Mouse (Mus musculus): Measurements from ENCODE around the gene Kcnmb4.
A peak's percentile ranks its signal among the peaks of the same experiment; 100 is the strongest.

Kcnmb4 gene

DNA sequence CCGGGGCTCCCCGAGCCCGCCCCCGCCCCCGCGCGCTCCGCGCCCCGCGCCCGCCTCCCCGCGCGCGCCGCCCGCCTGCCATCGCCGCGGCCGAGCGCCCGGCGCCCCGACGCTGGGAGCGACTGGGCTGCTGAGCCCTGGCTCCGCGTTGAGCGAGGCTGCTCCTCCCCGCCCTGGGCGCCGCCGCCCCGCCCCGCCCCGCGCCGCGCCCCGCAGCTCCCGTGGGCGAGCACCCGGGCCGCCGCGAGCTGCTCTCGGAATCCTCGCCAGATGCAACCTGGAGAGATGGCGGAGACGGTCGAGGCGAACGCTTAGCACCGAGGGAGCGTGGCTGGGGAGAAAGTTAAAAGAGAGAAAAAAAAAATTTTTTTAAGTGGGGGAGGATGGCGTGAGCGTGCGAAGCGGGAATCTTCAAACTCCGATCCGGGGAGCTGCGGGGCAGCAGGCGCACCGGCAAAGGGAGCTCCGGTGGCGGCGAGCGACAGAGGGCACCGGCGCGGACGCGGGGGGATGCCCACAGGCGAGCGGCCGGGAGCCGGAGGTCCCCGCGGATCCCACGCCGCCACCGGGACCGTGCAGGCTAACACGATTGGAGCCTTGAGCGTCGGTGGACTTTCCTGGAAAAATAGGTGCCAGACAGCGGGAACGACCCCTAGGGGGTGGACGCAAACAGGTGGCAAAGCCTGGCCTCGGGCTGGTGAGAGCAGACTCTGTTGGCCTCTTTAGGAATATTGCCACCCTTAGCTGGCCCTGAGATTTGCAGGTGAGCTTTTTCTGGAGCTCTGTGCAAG, at the start of gene Kcnmb4:
TSS of gene Kcnmb4 (minus strand) at position 120 of the 791 bp plus-strand sequence.
- peak in 1 of 2 experiments; percentile 57 for DNase-seq (ENCODE audit: low spot score in 2 of 2)

DNA sequence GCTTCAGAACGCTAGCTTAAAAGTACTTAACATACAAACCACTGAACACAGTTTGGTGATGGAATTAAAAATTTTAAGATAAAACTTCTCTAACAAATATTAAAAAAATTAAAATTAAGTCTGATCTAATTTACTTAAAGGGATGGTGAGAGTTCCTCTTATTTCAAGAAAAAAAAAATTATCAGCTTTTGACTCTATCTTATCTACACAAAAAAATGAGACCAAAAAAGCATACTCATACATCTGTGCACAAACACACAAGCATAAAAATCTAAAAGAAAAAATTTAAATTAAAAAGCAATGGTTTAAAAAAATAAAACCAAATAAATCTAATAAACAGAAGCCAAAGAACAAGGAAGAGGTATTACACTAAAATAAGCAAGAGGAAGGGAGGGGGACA, 45.9 kb upstream of the Kcnmb4 start:
- DNase-seq (ENCODE audit: low spot score in 2 of 2) = no peak

DNA sequence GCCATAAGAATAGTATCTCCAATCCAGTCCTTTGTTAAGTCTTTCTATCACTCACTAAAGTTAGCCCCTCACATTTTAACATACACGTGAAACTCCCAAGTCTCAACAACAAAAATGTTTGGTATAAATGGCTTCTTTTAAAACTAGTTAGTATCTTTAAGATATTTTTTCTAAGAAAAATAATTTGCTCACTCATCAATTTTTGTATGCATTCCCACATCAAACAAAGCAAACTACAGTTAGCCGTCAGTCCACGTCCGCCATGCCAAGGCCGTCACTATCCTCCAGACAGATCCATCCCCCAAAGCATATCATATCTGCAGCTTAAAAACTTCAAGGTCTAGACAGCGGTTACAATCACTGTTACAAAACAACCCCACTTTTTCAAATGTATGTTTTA, 41.9 kb upstream of the Kcnmb4 start:
- DNase-seq (ENCODE audit: low spot score in 2 of 2) = no peak

DNA sequence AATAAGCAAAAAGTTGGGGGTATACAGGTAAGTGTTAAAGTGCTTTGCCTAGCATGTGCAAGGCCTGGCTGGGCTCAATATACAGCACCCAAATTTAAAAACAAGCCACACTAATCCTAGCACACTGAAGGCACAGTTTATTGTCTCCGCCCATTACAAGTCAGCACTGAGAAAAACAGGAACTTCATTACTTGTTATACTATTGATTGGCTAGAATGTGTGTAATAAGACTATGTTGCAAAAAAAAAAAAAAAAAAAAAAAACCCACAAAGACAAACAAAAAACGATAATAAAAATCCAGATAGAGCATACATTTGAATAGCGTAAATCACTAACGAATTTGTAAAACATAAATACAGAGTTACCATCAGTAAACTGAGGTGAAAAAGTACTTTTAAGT, 41.5 kb upstream of the Kcnmb4 start:
- DNase-seq (ENCODE audit: low spot score in 2 of 2) = no peak

DNA sequence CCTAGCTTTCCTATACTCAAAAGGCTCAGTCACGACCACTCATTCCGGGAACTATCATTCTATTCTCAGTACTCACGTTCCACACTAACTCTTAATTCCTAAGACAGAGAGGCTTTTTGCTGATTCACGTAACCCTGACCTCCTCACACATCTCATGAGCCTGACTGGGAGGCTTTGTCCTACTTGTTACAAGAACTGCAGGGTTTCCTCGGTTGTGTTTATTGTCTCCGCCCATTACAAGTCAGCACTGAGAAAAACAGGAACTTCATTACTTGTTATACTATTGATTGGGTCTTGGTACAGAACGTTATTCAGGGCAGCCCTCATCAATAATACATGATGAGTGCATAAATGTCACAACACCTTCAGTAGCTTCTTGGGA, 39.6 kb upstream of the Kcnmb4 start:
- DNase-seq (ENCODE audit: low spot score in 2 of 2) = no peak

DNA sequence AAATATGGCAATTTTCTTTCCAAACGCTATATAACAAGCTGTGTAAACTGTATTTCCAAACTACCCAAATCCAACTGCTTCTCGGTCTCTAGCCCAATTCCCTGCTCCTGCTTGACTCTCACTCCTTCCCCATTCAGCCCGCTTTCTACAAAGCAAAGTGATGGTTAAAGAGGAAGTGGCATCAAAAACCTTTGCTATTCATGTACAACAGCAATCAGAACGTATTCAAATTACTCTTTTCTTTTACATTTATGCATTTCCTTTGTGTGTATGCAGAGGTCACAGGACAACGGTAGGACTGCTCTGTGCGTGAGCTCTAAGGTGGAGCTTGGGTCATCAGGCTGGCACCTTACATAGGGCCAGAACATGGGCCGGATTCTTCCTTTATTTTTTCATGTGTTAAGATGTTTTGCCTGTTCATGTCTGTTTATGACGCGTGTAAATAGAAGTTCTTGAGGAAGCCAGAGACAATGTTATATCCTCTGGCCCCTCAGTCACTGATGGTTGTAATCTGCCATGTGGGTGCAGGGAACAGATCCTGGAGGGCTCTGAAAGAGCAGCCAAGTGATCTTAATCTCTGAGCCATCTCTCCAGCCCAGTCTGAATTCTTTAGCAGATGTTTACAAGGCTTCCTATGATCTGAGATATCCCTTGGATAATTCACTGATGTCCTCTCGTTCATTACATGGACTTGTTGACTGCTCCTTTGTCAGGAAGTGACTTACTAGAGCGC, 39.0 kb upstream of the Kcnmb4 start:
- no peak for DNase-seq (ENCODE audit: low spot score in 2 of 2)

DNA sequence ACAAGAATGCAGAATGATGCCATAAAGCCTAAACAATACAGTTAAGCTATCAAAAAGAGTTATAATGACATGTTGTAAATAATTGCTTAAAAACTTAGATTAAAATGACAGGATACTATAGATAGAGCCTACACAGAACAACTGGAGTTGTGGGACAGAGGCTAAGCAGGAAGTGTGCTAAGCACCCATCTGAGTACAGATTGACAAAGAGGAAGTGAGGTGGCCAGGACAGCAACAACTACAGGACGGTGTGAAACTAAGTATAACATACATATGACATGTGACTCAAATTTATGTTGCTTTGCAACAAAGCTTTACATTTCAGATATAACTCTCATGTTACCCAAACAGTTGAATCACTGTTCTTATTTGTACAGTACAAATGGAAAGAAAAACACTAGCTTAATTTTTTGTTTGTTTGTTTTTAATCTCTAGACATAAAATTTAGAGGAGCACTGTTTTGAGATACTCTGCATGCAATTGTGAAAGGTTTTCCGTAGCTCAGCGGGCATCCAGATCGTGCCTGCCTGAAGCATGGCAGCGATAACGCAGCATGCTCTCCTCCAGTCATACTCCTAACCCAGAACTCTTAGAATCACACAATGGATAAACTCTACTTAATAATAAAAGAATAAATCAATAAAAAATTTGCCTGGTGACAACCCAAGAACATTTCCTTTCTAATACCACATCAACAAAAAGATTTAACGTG, 31.8 kb upstream of the Kcnmb4 start:
- DNase-seq (ENCODE audit: low spot score in 2 of 2) = no peak

DNA sequence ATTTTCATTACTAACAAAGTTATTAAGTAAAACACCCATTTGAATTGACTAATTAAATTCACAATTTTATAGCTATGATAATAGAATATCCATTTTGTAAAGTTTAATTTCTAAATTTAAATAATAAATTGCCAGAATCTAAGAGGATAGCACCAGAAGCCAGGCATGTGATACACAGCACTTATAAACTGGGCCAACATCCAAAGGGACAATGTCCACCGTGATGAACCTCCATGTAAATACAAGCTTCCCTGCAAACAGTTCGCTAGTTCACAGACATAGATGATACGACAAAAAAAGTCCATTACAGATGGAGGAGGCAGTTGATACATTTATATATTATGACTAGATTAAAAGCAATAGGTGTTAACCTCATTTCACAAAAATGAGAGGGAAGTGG, 19.1 kb upstream of the Kcnmb4 start:
- no peak for DNase-seq (ENCODE audit: low spot score in 2 of 2)

DNA sequence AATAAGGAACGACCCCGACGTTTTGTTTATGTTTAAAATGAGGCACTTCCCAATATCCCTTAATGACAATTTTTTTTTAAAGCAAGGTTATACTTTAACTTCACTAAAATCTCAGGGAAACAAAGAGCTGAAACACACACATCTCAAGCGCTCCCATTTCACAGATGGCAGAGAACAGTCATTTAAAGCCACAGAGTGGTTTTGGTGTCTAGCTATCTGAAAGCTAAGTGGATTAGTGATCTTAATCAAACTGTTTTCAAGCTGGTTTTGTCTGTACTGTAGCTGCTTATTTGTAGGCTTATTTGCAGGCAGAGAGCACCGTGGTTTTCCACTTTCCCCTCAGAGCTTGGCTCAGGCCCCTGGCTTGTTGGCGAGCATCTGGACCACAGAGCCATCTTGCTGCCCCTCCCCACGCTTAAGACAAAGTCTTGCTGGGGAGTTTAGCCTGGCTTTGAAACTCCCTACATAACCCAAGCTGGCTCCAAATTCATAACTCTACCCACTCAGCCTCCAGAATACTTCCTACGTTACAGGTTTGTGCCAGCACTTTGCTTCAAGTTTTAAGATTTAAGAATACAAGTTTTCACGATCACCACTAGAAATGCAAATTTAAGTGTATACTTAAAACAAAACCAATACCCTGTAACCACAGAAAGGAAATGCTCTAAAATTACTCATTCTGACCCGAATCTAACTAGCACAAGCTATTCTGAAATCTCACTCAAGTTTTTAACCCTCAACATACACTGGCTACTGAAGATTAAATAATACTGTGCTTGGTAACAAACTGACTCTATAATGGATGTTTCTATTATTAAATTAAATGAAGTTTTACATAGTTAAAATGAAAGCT, 13.4 kb upstream of the Kcnmb4 start:
- no peak for DNase-seq (ENCODE audit: low spot score in 2 of 2)

DNA sequence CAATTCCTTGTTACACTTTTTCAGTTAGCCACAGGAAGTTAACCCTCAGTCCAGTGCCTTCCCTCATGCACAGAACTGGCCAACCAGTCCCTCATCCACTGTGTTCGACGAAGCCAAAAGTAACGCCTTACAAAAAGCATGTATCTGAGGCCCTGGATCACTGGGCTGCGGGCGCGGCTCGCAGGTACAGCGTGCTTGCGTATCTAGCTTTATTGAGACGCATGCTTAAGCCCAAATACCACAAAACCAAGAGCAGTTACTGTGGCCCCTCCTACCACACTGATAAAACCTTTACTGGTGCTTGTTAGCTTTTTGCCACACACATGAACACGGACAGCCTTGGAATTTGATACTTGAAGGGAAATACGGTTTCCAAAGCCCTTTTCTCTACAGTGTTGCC, 8.2 kb upstream of the Kcnmb4 start:
- DNase-seq (ENCODE audit: low spot score in 2 of 2) = no peak

DNA sequence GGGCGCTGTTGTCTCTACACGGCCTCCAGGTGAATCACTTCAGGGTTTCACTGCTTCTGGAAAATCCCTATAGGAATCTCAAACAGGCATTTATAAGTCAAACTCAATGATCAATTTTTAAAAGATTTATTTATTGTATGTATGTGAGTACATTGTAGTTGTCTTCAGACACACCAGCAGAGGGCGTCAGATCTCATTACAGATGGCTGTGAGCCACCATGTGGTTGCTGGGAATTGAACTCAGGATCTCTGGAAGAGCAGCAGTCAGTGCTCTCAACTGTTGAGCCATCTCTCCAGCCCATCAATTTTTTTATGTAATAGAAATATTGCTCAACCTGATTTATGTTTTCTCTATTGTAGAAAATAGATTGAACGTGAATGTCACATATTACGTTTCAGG, 7.3 kb upstream of the Kcnmb4 start:
- no peak for DNase-seq (ENCODE audit: low spot score in 2 of 2)

DNA sequence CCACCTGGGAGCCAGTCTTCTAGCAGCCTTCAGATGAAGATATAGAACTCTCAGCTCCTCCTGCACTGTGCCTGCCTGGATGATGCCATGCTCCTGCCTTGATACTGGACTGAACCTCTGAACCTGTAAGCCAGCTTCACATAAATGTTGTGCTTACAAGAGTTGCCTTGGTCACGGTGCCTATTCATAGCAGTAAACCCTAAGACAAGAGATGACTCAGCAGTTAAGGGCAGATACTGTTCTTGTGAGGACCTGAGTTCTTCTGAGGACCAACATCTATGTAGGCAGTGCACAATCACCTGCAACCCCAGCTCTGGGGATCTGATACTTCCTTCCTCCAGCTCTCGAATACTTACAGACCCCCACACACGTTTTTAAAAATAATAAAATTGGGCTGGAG, 2.9 kb upstream of the Kcnmb4 start:
- no peak for DNase-seq (ENCODE audit: low spot score in 2 of 2)

DNA sequence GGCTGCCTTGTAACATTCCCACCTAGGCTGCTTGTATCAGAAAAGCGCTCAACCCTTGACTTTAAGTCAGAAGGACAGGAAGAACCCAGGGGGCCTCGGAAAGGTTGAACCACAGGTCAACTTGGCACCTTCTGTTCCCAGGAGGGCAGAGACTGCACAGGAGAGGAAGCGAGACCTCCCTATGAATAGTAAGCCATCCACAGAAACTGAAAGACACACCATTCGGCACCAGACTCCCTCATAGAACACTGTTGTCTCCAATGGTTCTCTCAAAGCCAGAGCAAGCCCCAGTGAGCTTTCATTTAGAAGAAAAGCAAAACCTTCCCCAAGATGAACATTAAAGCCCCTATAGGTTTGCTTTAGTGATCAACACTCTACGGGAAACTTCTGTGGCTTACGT, 2.0 kb upstream of the Kcnmb4 start:
- no peak for DNase-seq (ENCODE audit: low spot score in 2 of 2)

DNA sequence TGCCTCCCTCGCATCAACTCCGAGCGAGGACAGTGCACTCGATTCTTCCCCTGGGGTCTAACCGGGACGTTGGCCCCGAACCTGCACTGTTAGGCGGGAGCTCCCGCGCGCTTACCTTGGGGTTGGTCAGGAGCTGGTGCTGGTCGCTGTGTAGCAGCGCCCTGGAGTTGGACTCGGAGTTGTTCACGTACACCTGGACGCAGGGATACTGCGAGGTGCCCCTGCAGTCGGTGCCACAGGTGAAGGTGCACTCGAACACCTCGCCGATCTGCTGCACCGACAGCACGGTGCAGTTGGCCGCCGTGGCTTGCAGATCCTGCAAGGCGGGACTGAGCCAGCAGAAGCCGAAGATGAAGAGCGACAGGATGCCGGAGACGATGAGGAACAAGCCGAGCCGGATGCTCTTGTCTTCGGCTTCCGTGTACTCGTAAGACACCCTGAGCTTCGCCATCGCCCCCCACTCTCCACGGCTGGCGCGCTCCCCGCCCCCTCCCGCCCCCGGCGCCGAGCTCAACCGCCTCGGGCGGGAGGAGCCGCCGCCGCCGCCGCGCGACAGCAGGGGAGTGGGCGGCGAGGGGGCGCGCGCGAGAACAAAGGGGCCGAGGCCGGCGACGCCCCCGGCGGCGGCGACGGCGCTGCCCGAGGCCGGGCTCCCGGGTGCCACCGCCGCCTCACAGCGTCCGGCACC, 463 bp downstream of the Kcnmb4 start:
- DNase-seq (ENCODE audit: low spot score in 2 of 2) = peak in 1 of 2 experiments; percentile 52

DNA sequence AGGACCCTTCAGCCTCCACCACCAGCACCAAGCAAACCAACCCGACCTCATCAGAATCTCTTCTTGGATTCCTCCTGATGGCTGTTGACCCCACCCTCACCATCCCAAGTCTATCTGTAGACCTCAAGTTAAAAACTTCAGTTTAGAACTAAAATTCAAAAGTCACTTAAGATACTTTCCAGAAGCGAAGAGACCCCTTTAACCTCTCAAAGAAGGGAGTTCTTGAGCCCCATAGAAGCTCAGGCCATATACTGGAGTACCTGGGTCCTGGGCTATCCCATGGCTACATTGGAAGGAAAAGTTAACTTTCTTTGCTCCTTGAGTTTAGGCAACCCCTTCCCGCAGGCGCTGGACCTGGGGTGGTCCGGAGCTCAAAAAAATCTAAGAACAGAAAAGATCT, 1.1 kb downstream of the Kcnmb4 start:
- DNase-seq (ENCODE audit: low spot score in 2 of 2) = no peak

DNA sequence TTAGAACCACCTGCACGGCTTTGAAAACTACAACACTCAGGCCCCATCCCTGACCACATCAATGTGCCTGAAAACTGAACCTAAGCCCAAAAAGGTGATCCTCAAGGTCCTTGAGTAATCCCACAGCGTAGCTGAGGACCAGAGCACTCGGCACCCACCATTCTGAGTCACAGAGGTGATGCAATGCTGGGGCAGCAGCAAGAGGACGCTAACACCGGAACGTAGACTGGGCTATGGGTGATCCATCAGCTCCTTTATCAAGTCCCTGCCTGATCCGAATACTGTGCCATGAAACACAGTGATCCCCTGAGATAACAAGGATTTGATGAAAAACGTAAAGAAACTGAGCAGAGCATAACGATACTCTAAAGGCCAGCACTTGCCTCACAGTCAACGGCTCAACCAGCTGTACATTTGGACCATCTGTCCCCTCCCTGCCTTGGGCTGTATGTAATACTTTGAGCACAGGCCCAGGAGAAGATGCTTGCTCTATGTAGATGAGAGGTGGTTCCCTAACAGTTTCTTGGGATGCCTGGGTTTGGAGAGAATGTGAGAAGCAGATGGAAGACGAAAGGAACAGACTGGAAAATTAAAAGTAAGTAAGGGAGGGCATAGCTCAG, 3.3 kb downstream of the Kcnmb4 start:
- no peak for DNase-seq (ENCODE audit: low spot score in 2 of 2)

DNA sequence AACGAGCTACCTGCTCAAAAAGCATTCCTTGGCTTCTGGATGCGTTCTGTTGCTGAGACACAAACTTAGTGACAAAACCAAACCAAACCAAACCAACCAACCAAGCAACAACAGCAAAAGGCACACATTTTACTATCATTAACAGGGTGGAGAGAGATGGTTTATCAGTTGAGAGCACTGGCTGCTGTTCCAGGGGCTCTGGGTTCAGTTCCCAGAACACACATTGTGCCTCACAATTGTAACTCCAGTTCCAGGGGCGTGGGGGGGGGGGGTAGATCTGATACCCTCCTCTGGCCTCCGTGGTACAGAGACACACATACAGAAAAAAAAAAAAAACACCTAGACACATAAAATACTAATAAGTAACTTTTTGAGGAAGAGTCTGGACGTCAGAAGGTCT, 5.6 kb downstream of the Kcnmb4 start:
- no peak for DNase-seq (ENCODE audit: low spot score in 2 of 2)

DNA sequence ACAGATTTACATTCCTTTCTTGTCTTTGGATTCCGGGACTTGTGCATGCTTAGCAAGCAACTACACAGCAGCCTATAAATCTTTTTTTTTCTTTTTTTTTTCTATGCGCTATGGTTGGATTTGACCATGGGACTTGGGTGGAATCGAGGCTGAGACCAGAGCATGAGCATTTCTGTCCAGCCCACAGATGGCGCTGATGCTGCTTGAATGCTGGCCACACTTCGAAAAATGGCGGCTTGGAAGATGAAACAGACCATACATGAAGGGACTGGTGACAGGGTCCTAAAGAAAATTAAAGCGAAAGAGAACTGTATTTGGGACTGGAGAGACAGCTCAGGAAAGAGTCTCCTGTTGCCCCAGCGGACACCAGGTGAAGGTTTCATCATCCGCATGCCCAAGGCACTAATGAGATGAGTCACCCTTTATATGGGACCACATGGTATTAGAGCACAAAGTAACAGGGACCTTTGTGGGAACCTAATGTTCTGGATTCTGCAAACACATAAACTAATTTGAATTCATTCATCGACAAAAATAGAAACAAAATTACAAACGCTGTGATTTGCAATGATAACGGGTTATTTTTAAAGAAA, 9.8 kb downstream of the Kcnmb4 start:
- no peak for DNase-seq (ENCODE audit: low spot score in 2 of 2)

DNA sequence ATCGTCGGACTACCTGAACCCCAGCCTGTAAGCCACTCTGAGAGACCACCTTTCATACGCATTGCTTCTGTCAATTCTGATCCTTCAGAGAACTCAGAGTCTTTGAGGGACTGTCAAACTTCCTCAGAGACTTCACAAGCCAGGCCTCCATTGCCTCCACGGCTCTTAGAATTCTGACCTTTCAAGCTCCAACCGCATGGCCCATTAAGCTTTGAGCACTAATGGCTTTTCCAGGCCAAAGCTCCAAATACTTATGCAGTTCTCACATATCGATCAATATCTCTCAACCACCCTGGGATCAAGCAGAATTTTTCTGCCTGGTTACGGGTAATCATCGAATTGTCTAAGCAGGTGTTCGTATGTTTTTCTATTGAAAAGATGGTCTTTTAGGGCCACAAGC, 12.2 kb downstream of the Kcnmb4 start:
- DNase-seq (ENCODE audit: low spot score in 2 of 2) = no peak

DNA sequence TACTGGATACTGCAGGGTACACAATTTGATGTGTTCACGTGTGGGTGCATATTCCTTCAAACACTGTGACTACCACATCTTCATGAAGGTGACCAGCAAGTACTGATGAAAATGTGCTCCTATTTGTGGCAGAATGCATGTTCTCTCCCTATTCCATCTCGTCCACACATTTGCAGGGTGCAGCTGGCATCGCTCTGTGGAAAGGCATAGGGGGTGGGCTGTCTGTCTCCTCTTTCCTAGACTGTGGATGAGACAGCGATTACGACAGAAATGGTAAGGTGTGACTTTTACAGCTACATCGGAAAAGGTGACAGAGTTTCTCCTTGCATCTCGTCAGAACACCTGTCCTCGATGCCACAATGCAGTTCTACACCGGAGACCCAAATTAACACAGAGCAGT, 14.9 kb downstream of the Kcnmb4 start:
- no peak for DNase-seq (ENCODE audit: low spot score in 2 of 2)
